Mouse (Mus musculus) lung, adult 2 months (tissue): ENCODE measurements at regions not wholly inside any gene's neighbourhood (a gene's known extent, or its start where the extent isn't known, plus 50 kb on each side); places are given as distances from the start of the nearest gene placed in this dataset.

Experiments used
- CTCF ChIP-seq: fragments of 200-500 bp; IDR thresholded peaks from 2 replicates; pipeline ENCODE4 v1.5.1; 2011; ENCODE audit warnings: mild to moderate bottlenecking, low read length, control low read depth; ENCODE audit not compliant: insufficient read depth
- POLR2A ChIP-seq: fragments of 200-500 bp; IDR thresholded peaks from 2 replicates; pipeline ENCODE4 v1.6.1; 2011; ENCODE audit warnings: low read depth, mild to moderate bottlenecking, control low read depth, low read length, borderline replicate concordance; ENCODE audit errors: extremely low read depth

DNA sequence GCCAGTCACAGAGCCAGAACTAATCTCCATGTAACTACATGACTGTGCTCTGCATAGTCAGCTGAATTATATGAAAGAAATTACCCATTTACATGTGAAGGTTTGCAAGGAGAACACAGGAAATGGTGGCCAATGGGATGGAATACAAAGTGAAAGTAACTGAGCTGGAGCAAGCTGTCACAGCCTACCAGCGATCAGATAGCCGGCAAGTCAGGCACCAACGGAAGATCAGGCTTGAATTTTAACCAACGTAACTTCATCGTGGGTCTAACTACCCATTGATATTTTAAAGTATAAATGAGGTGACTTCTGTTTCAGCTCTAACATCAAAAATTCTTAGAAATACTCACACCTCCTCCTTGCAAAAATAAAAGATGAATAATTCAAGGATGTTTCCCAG lies 104.9 kb upstream of the Pirt start:
- TF ChIP-seq CTCF = no peak
- no peak for TF ChIP-seq POLR2A
